Mouse (Mus musculus): ENCODE measurements around the gene Tapt1. TPM values are rescaled to one million over a fixed set of nuclear protein-coding genes. Genes with fewer than 3 reads are reported as not detected.

Gene Tapt1
- polyA plus RNA-seq, 1 experiment from 2014 or later = 23.0 TPM

DNA sequence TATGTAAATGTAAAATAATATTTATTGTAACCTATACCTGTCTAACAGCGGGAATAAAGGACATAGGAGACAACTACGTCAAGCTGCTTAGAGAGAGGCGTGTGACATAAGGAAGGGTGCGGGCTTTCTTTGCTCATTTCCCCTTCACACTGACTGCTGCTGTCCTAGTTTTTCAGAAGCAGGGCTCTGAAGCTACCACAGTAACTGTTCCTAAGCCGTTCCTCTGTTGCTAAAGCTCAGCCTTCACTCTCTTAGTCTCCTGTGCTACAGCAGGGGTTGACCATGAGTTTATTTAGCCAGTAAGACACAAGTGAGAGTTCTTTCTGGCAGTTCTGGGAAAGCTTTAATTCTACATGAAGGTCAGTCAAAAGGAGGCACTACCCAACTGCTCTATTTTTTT is 13.0 kb downstream of the Tapt1 start:
- no peak overlapping the region for H3K4me3 ChIP-seq
- H3K27me3 ChIP-seq (replicated peaks; ENCODE audit: low read depth, poor library complexity, severe bottlenecking) = no peaks in the 10 kb centered on the region
- H3K4me1 ChIP-seq = peaks cover 8% of the 10 kb centered on the region
- H3K27ac ChIP-seq (replicated peaks) = no peak overlapping the region
- DNase-seq (ENCODE audit: low spot score) = no peak
- no peaks in the 10 kb centered on the region for H3K9me3 ChIP-seq
- 92% methylated on average over 5 of the region's 5 CpGs for WGBS
- peaks cover 49% of the 10 kb centered on the region for H3K36me3 ChIP-seq (replicated peaks)

DNA sequence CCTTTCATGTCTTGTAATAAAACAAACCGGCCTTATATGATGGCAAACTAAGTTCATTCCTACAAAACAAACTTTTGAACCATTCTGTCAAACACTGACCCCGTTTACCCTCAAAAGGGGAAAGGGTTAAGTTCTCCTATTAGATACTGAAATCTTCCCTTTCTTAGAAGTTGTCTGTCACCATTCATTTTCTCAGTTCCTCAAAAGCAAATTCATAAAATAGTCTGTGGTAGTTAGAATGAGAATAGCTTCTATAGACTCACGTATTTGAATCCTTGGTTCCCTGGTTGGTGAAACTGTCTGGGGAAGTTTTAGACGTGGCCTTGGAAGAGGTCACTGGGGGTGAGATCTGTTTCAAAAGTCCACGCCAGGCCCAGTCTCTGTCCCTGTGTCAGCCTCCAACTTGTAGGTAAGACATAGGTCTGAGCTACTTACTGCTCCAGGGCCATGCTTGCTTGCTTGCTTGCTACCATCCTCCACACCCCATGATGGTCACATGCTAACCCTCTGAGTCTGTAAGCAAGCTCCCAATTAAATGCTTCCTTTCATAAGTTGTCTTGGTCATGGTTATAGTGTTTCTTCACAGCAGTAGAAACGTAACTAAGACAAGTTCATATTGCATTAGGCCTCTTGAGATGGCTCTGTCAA is 14.5 kb downstream of the Tapt1 start:
- Histone ChIP-seq H3K27ac (replicated peaks) (no peak overlapping the region), H3K4me3 (no peak overlapping the region), H3K4me1 (peaks cover under 1% of the 10 kb centered on the region; the same call in 1 of the 2 replicates), H3K9me3 (no peaks in the 10 kb centered on the region), H3K27me3 (replicated peaks; ENCODE audit: low read depth, poor library complexity, severe bottlenecking) (no peaks in the 10 kb centered on the region), H3K36me3 (replicated peaks) (peaks cover 47% of the 10 kb centered on the region)
- DNase-seq (ENCODE audit: low spot score) = no peak
- WGBS = 89% methylated on average over 6 of the region's 6 CpGs

DNA sequence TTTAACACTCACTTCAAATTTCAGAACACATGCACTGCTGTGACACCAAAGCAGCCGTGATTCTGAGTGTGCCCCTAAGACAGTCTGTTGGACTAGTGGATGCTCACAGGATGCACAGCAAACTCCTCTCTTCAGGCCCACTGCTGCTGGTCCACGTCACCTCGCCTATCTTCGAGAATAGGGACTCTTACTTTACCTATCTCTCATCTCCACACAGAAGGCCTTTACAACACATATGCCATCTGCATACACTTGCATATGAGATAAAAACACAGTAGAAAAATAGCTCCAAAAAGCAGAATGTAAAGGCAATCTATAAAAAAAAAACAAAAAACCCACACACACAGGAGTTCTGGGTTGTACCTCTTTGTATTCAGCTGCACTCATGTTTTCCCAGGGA is 19.1 kb downstream of the Tapt1 start:
- Histone ChIP-seq H3K27me3 (replicated peaks; ENCODE audit: low read depth, poor library complexity, severe bottlenecking) (no peaks in the 10 kb centered on the region), H3K27ac (replicated peaks) (no peak overlapping the region), H3K4me3 (no peak overlapping the region), H3K9me3 (no peaks in the 10 kb centered on the region), H3K36me3 (replicated peaks) (peaks cover 46% of the 10 kb centered on the region), H3K4me1 (no peaks in the 10 kb centered on the region)
- no peak for DNase-seq (ENCODE audit: low spot score)
- WGBS = 91% methylated on average over 4 of the region's 4 CpGs

DNA sequence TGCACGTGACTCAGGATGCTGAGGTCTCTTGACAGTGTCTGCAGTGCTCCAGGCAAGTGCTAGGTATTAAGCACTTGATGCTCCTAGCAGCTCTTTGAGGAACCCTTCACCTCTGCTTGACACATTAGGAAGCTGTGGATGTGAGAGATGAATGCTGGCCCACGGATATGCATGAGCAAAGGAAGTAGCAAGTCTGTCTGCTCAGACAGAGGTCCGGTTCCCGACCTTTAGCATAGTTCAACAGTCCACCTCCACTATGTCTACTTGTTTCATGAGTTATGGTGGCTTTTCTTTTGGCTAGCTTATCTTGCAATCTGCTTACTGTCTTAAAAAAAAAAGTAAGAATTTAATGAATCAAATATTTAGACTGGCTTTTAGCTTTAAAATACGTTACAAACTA is 19.8 kb downstream of the Tapt1 start:
- H3K27me3 ChIP-seq (replicated peaks; ENCODE audit: low read depth, poor library complexity, severe bottlenecking) = no peaks in the 10 kb centered on the region
- no peak overlapping the region for H3K4me3 ChIP-seq
- WGBS = 86% methylated on average over 5 of the region's 5 CpGs
- peaks cover 41% of the 10 kb centered on the region for H3K36me3 ChIP-seq (replicated peaks)
- H3K27ac ChIP-seq (replicated peaks) = no peak overlapping the region
- H3K4me1 ChIP-seq = no peaks in the 10 kb centered on the region
- no peak for DNase-seq (ENCODE audit: low spot score)
- no peaks in the 10 kb centered on the region for H3K9me3 ChIP-seq

DNA sequence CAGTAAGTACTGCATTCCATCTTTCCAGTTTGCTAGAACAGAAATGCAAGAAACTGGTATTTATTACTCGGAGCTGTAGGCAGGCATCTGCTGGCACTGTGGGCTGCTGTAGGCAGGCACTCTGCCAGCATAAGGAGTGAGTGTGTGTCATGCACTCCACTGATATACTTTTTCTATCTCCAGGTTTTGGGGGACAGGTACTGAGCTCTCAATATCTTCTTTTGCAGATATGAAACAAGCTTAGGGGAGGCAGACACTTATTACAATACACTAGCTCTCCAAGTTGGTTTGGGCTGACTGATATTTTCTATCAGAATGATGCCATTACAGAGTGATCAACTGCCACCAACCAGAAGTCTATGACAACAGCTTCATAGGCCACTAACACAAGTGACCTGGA is 23.0 kb downstream of the Tapt1 start:
- H3K27me3 ChIP-seq (replicated peaks; ENCODE audit: low read depth, poor library complexity, severe bottlenecking) = no peaks in the 10 kb centered on the region
- peaks cover 36% of the 10 kb centered on the region for H3K36me3 ChIP-seq (replicated peaks)
- no peak overlapping the region for H3K27ac ChIP-seq (replicated peaks)
- no peaks in the 10 kb centered on the region for H3K4me1 ChIP-seq
- WGBS = 78% methylated on average over 1 of the region's 1 CpGs
- no peak overlapping the region for H3K4me3 ChIP-seq
- DNase-seq (ENCODE audit: low spot score) = no peak
- no peaks in the 10 kb centered on the region for H3K9me3 ChIP-seq

DNA sequence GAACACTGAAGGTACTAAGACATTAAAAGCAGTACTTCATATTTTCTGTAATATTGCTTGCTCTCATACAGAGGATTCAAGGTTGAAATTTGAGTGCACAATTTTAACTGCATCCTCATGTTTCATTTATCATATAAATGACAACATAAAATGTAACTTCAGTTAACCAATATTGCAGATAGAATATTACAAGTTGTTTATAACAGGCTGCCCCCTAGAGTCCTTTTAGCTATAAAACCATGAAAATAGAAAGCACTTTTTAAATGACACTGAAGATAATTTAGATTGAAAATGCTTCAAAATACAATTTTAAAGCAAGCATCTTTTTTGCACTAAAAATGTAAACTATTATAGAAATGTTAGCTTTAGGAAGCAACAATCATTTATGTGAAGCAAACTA is 24.8 kb downstream of the Tapt1 start:
- Histone ChIP-seq H3K4me3 (no peak overlapping the region), H3K9me3 (no peaks in the 10 kb centered on the region), H3K27ac (replicated peaks) (no peak overlapping the region), H3K36me3 (replicated peaks) (peaks cover 33% of the 10 kb centered on the region), H3K4me1 (no peaks in the 10 kb centered on the region), H3K27me3 (replicated peaks; ENCODE audit: low read depth, poor library complexity, severe bottlenecking) (no peaks in the 10 kb centered on the region)
- DNase-seq (ENCODE audit: low spot score) = no peak

DNA sequence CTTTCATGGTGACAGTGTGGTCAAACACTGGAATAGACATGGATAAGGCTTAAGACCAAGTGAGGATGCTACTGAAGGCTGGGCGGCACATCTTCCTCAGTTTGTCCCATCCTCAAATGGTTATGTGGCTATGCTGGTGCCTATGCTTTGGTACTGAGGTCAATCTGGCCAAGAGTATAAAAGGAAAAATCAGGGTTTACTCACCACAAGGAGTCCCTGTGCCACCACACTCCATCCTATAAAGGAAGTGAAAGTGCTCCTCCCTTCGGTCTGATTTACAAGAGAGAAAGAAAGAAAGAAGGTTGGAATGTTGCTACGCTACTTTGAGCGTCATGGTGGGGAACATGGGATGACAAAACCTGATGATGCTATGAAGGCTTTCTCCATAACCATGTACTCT is 27.3 kb downstream of the Tapt1 start:
- no peak overlapping the region for H3K4me3 ChIP-seq
- H3K27me3 ChIP-seq (replicated peaks; ENCODE audit: low read depth, poor library complexity, severe bottlenecking) = no peaks in the 10 kb centered on the region
- 91% methylated on average over 4 of the region's 4 CpGs for WGBS
- no peak overlapping the region for H3K27ac ChIP-seq (replicated peaks)
- DNase-seq (ENCODE audit: low spot score) = no peak
- no peaks in the 10 kb centered on the region for H3K4me1 ChIP-seq
- peaks cover 24% of the 10 kb centered on the region for H3K36me3 ChIP-seq (replicated peaks)
- no peaks in the 10 kb centered on the region for H3K9me3 ChIP-seq

DNA sequence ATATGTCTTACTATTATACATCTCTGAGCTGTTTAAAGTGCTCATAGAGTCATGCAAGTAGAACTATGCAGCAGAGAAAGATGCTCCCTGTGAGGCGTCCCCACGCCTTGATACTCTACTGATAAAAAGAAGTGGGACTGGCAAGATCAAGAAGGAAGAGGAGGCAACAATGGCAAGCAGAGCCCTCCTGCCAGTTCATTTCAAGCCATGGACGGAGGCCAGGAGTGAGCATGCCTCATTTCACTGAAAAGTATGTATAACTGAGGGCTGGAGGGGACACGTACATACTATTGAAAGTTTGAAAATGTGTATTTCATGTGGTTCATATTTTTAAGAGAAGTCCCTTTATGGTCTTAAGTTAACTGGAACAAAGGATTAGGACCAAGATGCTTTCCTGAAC is 28.0 kb downstream of the Tapt1 start:
- H3K4me1 ChIP-seq = no peaks in the 10 kb centered on the region
- peaks cover 27% of the 10 kb centered on the region for H3K36me3 ChIP-seq (replicated peaks)
- H3K4me3 ChIP-seq = no peak overlapping the region
- no peaks in the 10 kb centered on the region for H3K9me3 ChIP-seq
- H3K27me3 ChIP-seq (replicated peaks; ENCODE audit: low read depth, poor library complexity, severe bottlenecking) = no peaks in the 10 kb centered on the region
- WGBS = 92% methylated on average over 4 of the region's 4 CpGs
- no peak overlapping the region for H3K27ac ChIP-seq (replicated peaks)
- no peak for DNase-seq (ENCODE audit: low spot score)

DNA sequence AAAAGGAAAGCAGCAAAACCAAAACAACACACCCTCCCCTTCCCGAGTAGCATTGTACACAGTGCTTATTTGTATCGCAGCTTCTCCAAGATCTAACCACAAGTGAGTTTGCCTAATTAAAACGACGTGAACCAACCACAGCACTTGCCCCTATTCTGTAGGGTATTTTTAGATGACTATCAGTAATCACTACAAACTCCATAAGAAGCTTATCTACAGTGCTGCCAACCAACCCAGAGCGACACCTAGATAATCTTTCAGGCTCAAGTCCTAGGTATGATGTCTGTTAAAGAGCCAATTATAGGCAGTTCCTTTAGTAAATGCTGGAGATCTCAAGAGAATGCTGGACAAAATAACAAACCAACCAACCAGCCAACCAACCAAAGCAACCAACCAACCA is 28.6 kb downstream of the Tapt1 start:
- Histone ChIP-seq H3K4me3 (no peak overlapping the region), H3K27me3 (replicated peaks; ENCODE audit: low read depth, poor library complexity, severe bottlenecking) (no peaks in the 10 kb centered on the region), H3K36me3 (replicated peaks) (peaks cover 31% of the 10 kb centered on the region), H3K27ac (replicated peaks) (no peak overlapping the region), H3K9me3 (no peaks in the 10 kb centered on the region), H3K4me1 (no peaks in the 10 kb centered on the region)
- DNase-seq (ENCODE audit: low spot score) = no peak
- WGBS = 90% methylated on average over 5 of the region's 5 CpGs

DNA sequence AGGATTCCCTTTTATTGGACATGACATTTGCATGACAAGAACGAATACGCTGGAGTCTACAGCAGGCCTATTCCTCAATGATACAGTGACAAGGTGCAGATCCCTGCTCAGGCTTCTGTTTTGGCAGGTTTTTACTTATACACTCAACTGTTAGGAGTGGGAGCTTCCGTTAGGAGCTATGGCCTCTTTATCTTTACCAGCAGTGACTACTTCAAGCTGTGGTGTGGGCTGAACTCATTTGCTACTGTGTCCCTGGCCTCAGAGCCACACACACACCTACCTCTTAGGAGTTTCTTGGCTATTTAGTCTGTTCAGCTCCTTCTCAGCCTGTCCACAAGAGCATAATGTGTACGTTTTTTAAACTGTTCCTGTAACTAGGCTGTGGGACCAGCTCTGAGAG is 30.3 kb downstream of the Tapt1 start:
- Histone ChIP-seq H3K27me3 (replicated peaks; ENCODE audit: low read depth, poor library complexity, severe bottlenecking) (no peaks in the 10 kb centered on the region), H3K4me3 (no peak overlapping the region), H3K4me1 (no peaks in the 10 kb centered on the region), H3K36me3 (replicated peaks) (peaks cover 40% of the 10 kb centered on the region), H3K9me3 (no peaks in the 10 kb centered on the region), H3K27ac (replicated peaks) (no peak overlapping the region)
- WGBS = 93% methylated on average over 4 of the region's 4 CpGs
- no peak for DNase-seq (ENCODE audit: low spot score)

DNA sequence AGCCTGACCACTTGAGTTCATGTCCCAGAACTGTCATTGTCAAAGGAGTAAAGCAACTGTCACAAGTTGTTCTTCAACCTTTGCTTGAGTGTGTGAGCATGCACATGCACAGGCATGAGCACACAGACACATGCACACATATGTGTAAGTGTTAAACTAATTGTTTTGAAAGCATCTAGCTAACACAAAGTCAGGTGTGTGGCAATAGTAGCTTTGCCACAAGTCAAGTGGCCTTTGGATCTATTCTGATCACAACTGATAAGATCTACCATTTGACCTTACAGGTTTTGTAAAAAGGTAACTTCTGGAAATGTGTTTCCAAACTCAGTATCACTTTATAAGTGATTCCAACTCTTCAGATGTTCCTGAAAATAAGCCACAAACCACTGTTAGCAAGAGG is 39.1 kb downstream of the Tapt1 start:
- H3K4me3 ChIP-seq = no peak overlapping the region
- no peak for DNase-seq (ENCODE audit: low spot score)
- H3K27ac ChIP-seq (replicated peaks) = no peak overlapping the region
- no peaks in the 10 kb centered on the region for H3K4me1 ChIP-seq
- H3K9me3 ChIP-seq = no peaks in the 10 kb centered on the region
- H3K36me3 ChIP-seq (replicated peaks) = peaks cover 88% of the 10 kb centered on the region
- H3K27me3 ChIP-seq (replicated peaks; ENCODE audit: low read depth, poor library complexity, severe bottlenecking) = no peaks in the 10 kb centered on the region

DNA sequence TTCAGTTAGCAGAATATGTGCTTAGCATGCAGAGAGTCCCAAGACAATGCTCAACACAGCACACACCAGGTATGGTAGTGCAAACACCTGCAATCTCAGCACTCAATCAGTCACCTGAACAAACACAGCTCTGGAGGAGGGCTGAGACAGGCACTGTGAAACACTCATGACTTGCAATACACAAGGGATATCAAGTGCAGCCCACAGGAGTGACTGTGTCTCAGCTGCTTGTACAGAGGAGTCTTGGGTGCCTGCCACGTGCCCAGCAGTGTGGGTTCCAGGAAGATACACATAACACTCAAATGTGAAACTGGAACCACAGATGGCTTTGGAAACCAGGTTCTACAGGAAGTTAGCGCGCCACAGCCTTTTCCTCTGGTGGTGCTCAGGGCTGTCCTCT is 44.8 kb downstream of the Tapt1 start:
- 91% methylated on average over 3 of the region's 3 CpGs for WGBS
- Histone ChIP-seq H3K27ac (replicated peaks) (no peak overlapping the region), H3K4me3 (no peak overlapping the region), H3K9me3 (no peaks in the 10 kb centered on the region), H3K27me3 (replicated peaks; ENCODE audit: low read depth, poor library complexity, severe bottlenecking) (no peaks in the 10 kb centered on the region), H3K4me1 (no peaks in the 10 kb centered on the region), H3K36me3 (replicated peaks) (peaks cover 85% of the 10 kb centered on the region)
- no peak for DNase-seq (ENCODE audit: low spot score)

DNA sequence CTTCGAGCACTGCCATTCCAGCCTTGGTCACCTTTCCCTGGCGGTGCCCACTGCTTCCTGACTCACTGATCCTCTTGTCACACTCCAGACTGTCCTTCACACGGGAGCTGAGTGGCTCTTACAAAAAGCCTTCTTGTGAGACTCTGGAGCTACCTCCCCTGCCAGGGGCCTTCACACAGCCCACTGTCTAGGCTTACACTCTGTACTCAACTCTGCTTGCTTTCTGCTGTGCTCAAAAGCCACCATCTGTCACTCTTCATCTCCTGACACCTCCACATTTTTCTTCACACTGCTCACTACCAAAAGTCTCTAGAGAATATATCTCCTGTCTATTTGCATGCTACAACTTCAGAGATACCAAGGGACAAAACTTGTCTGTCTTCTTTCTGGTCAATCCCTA is 46.0 kb downstream of the Tapt1 start:
- DNase-seq (ENCODE audit: low spot score) = no peak
- Histone ChIP-seq H3K27me3 (replicated peaks; ENCODE audit: low read depth, poor library complexity, severe bottlenecking) (no peaks in the 10 kb centered on the region), H3K4me3 (no peak overlapping the region), H3K27ac (replicated peaks) (no peak overlapping the region), H3K4me1 (no peaks in the 10 kb centered on the region), H3K36me3 (replicated peaks) (peaks cover 86% of the 10 kb centered on the region), H3K9me3 (no peaks in the 10 kb centered on the region)
- 83% methylated on average over 3 of the region's 3 CpGs for WGBS

DNA sequence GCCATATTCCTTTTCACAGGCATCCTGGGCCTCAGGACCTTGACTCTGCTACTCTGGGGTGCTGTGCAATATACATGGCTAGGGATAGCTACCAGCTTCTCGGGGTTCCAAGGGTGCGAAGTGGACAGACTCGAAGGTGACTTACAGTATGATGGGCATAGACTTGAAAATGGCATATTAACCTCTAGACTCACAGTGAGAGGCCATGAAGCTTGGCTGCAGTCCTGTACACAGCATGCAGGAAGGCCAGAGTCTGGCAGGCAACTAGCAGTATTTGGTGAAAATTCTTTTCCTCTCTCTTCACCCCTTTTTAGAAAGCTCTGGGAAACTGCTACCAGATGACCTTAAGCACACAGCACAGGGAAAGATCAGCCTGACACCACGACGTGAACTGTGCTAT is 52.4 kb downstream of the Tapt1 start:
- no peaks in the 10 kb centered on the region for H3K27me3 ChIP-seq (replicated peaks; ENCODE audit: low read depth, poor library complexity, severe bottlenecking)
- no peak overlapping the region for H3K27ac ChIP-seq (replicated peaks)
- DNase-seq (ENCODE audit: low spot score) = no peak
- H3K36me3 ChIP-seq (replicated peaks) = peaks cover 55% of the 10 kb centered on the region
- no peaks in the 10 kb centered on the region for H3K4me1 ChIP-seq
- no peaks in the 10 kb centered on the region for H3K9me3 ChIP-seq
- H3K4me3 ChIP-seq = no peak overlapping the region
- 92% methylated on average over 5 of the region's 5 CpGs for WGBS
